Mouse (Mus musculus) granulocyte monocyte progenitor cell, adult 5-6 weeks (primary cell): ENCODE results near the gene Gm10203. TPM values are rescaled to one million over a fixed set of nuclear protein-coding genes. Genes with fewer than 3 reads are reported as not detected.
A peak's percentile ranks its signal among the peaks of the same experiment; 100 is the strongest.
"Not testable (repeated sequence)": the region's sequence is repeated elsewhere in the genome, so short reads cannot be mapped to it uniquely, and the experiment has no call there.

Experiments
- ATAC-seq: replicated peaks from 2 replicates; pipeline ENCODE4 v1.8.0; 2016; ENCODE audit warnings: mild to moderate bottlenecking, moderate TSS enrichment, inconsistent platforms; ENCODE audit not compliant: poor library complexity, severe bottlenecking
- total RNA-seq, 2 experiments: library from RNA; stranded (forward) in 1 of 2; stranded (reverse) in 1 of 2; fragments of 200-712, 200-1000 nt in 1 of 2; fragments of >200 nt in 1 of 2; fragmentation: Nextera tagmentation in 1 of 2; gene quantifications; 2 replicates each; pipeline ENCODE4 v1.2.3; 2014 to 2017

Gene Gm10203
- total RNA-seq (2014; fragmentation: Nextera tagmentation), result not detected in 2 replicates
- not detected in 2 replicates for total RNA-seq (2017)

GRCm38 (mm10) chr6:149129870-149130269 is at the start of gene Gm10203:
Gene Gm10203, plus strand, starts transcription at chr6:149130170.
- not testable (repeated sequence) for ATAC-seq

GRCm38 (mm10) chr6:149092406-149092805 is 37.6 kb upstream of the Gm10203 start:
- ATAC-seq, result no peak

GRCm38 (mm10) chr6:149093465-149093864 is 36.5 kb upstream of the Gm10203 start:
- no peak for ATAC-seq

GRCm38 (mm10) chr6:149094555-149094954 is 35.4 kb upstream of the Gm10203 start:
- peak; percentile 66 for ATAC-seq

- no peak for ATAC-seq
Measured at GRCm38 (mm10) chr6:149095389-149095788, 34.6 kb upstream of the Gm10203 start.

- no peak for ATAC-seq
Measured at GRCm38 (mm10) chr6:149096233-149096632, 33.7 kb upstream of the Gm10203 start.

GRCm38 (mm10) chr6:149097276-149097675 is 32.7 kb upstream of the Gm10203 start:
- no peak for ATAC-seq

- no peak for ATAC-seq
Measured at GRCm38 (mm10) chr6:149098993-149099392, 31.0 kb upstream of the Gm10203 start.

- ATAC-seq, result peak; percentile 65
Measured at GRCm38 (mm10) chr6:149100174-149101075, 29.5 kb upstream of the Gm10203 start.

- ATAC-seq, result peak; percentile 68
Measured at GRCm38 (mm10) chr6:149101076-149101942, 28.7 kb upstream of the Gm10203 start, which contains the start of gene Dennd5b. Gene Dennd5b, minus strand, starts transcription at chr6:149101680.

- peak; percentile 4; the same call in 1 of the 2 replicates for ATAC-seq
Measured at GRCm38 (mm10) chr6:149101943-149102243, 28.1 kb upstream of the Gm10203 start.

GRCm38 (mm10) chr6:149103451-149103850 is 26.5 kb upstream of the Gm10203 start:
- no peak for ATAC-seq

- no peak for ATAC-seq
Measured at GRCm38 (mm10) chr6:149107615-149108014, 22.4 kb upstream of the Gm10203 start.

- no peak for ATAC-seq
Measured at GRCm38 (mm10) chr6:149108909-149109308, 21.1 kb upstream of the Gm10203 start.

- ATAC-seq, result no peak
Measured at GRCm38 (mm10) chr6:149116992-149117391, 13.0 kb upstream of the Gm10203 start.

- no peak for ATAC-seq
Measured at GRCm38 (mm10) chr6:149118935-149119334, 11.0 kb upstream of the Gm10203 start.

- ATAC-seq, result peak; percentile 97
Measured at GRCm38 (mm10) chr6:149119853-149120252, 10.1 kb upstream of the Gm10203 start.

- no peak for ATAC-seq
Measured at GRCm38 (mm10) chr6:149123042-149123441, 6.9 kb upstream of the Gm10203 start.

- peak; percentile 89 for ATAC-seq
Measured at GRCm38 (mm10) chr6:149126675-149127074, 3.3 kb upstream of the Gm10203 start.

GRCm38 (mm10) chr6:149131111-149131510 is 1.1 kb downstream of the Gm10203 start:
- ATAC-seq, result no peak
